In the genomic region with DNA sequence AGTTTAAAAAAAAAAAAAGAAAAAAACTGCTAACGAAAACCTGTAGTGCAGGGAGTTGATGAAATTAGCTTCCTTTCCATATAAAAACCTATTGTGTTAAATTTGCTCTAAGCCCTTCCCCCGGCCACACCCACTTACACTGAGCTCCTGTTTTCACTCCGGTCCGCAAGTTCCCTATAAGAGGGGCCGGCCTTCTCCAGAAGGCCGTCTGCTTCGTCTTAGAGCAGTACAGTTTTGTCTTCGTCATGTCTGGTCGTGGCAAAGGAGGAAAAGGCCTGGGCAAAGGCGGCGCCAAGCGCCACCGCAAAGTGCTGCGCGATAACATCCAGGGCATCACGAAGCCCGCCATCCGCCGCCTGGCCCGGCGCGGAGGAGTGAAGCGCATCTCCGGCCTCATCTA, we compare ENCODE assay signal across 8 mouse cellular contexts. TPM values are rescaled to one million over a fixed set of nuclear protein-coding genes. Genes with fewer than 3 reads are reported as not detected.
A peak's percentile ranks its signal among the peaks of the same experiment; 100 is the strongest.
DNase-seq lines count a peak whose midpoint lies in the region; ATAC-seq and TF ChIP-seq lines count a peak whose summit lies in the region.
"Not testable (repeated sequence)": the region's sequence is repeated elsewhere in the genome, so short reads cannot be mapped to it uniquely, and the experiment has no call there.

Gene Hist1h4m (plus strand): TSS at position 208 of the 400 bp plus-strand sequence.

- H3K27ac ChIP-seq in hindbrain, embryonic 11.5 days (ENCODE audit: low read depth, low read length); midbrain, embryonic 13.5 days: not testable (repeated sequence)
- H3K27ac ChIP-seq in liver, embryonic 11.5 days (ENCODE audit: low read depth, low read length) = peak within 1 kb of the TSS; percentile 74

- not testable (repeated sequence) for H3K4me3 ChIP-seq in G1E (ENCODE audit: low read depth, low read length); hindbrain, embryonic 11.5 days (ENCODE audit: low read depth, low read length); liver, embryonic 11.5 days (ENCODE audit: low read depth, low read length)
- peak within 1 kb of the TSS; percentile 23 for H3K4me3 ChIP-seq in midbrain, embryonic 13.5 days (replicated peaks)

- not testable (repeated sequence) for DNase-seq in G1E (ENCODE audit: low spot score); gastrocnemius, postnatal 10 days; hindbrain, embryonic 11.5 days (ENCODE audit: low spot score); liver, embryonic 11.5 days (ENCODE audit: low spot score)
- peak; percentile 48 for DNase-seq in layer of hippocampus, adult 11-12 months (ENCODE audit: low spot score)
- peak; percentile 54 to 58 for DNase-seq in spleen, postnatal 10 days (ENCODE audit: low spot score in 2 of 2)

- not testable (repeated sequence) for H3K9ac ChIP-seq in hindbrain, embryonic 11.5 days (ENCODE audit: low read depth, low read length); liver, embryonic 11.5 days (ENCODE audit: low read depth, low read length); midbrain, embryonic 13.5 days (replicated peaks)

- H3K9me3 ChIP-seq in G1E (replicated peaks); hindbrain, embryonic 11.5 days (ENCODE audit: control insufficient read depth, low read length); liver, embryonic 11.5 days (ENCODE audit: control insufficient read depth, low read length); midbrain, embryonic 13.5 days: not testable (repeated sequence)

- not testable (repeated sequence) for H3K4me1 ChIP-seq in G1E (ENCODE audit: insufficient read depth, low read depth, low read length); hindbrain, embryonic 11.5 days (replicated peaks; ENCODE audit: control insufficient read depth, insufficient read depth, low read length); liver, embryonic 11.5 days (replicated peaks; ENCODE audit: control insufficient read depth, insufficient read depth, low read length); midbrain, embryonic 13.5 days (replicated peaks)

- peak; percentile 29 for ATAC-seq in G1E (ENCODE audit: extremely low read depth, insufficient number of reproducible peaks, low FRiP score, poor library complexity, severe bottlenecking)
- ATAC-seq in common myeloid progenitor, adult 5-6 weeks (replicated peaks; ENCODE audit: low read depth, poor library complexity, severe bottlenecking) = peak; percentile 52
- ATAC-seq in hindbrain, embryonic 11.5 days (ENCODE audit: low FRiP score) = peak; percentile 54
- ATAC-seq in liver, embryonic 11.5 days (replicated peaks; ENCODE audit: low FRiP score) = peak; percentile 56
- peak; percentile 44 for ATAC-seq in midbrain, embryonic 13.5 days

- WGBS in hindbrain, embryonic 11.5 days = no CpG with 5 or more reads among the region's 24 CpGs
- WGBS in liver, embryonic 11.5 days = no CpG with 5 or more reads among the region's 24 CpGs
- WGBS in midbrain, embryonic 13.5 days = no CpG with 5 or more reads among the region's 24 CpGs

- not testable (repeated sequence) for H3K36me3 ChIP-seq in G1E (replicated peaks); hindbrain, embryonic 11.5 days (ENCODE audit: control insufficient read depth, insufficient read depth, low read length); liver, embryonic 11.5 days (ENCODE audit: control insufficient read depth, insufficient read depth, low read length); midbrain, embryonic 13.5 days

- not testable (repeated sequence) for TF ChIP-seq CTCF in G1E (IDR thresholded peaks at IDR 0.05; ENCODE audit: low read depth, low read length)

- peak within 1 kb of the TSS; percentile 11; the same call in 1 of the 2 replicates for H3K4me2 ChIP-seq in hindbrain, embryonic 11.5 days (replicated peaks; ENCODE audit: low read depth, low read length)
- peak within 1 kb of the TSS; percentile 38; the same call in 1 of the 2 replicates for H3K4me2 ChIP-seq in liver, embryonic 11.5 days
- H3K4me2 ChIP-seq in midbrain, embryonic 13.5 days (replicated peaks) = peak within 1 kb of the TSS; percentile 48

- not testable (repeated sequence) for H3K27me3 ChIP-seq in G1E (ENCODE audit: insufficient read depth, low read length); hindbrain, embryonic 11.5 days (ENCODE audit: control insufficient read depth, insufficient read depth, low read length); liver, embryonic 11.5 days (replicated peaks; ENCODE audit: control insufficient read depth, insufficient read depth, low read length); midbrain, embryonic 13.5 days

RNA-seq across cellular contexts. Expression of gene Hist1h4m, which starts in this region (rescaled TPM):
- 95.2 and 203 TPM in 2 replicates for total RNA-seq in G1E (2014; fragmentation: Nextera tagmentation)
- 16.8 and 94.6 TPM in 2 replicates for total RNA-seq in G1E (2017)
- polyA plus RNA-seq in G1E (2012) = 35.5 TPM in 1 of 2 replicates, not detected in the other
- total RNA-seq in common myeloid progenitor, adult 5-6 weeks (2017) = 3,201 and 5,019 TPM in 2 replicates
- 100 to 1,000 TPM; 345 to 353 TPM for total RNA-seq in gastrocnemius, postnatal 10 days (2021)
- not detected in 2 replicates for polyA plus RNA-seq in hindbrain, embryonic 11.5 days (2014; fragmentation: Nextera tagmentation; extraction: Ambion mirVana)
- not detected in 2 replicates for polyA plus RNA-seq in liver, embryonic 11.5 days (2014; fragmentation: Nextera tagmentation; extraction: Ambion mirVana)
- polyA plus RNA-seq in midbrain, embryonic 13.5 days (2015; fragmentation: Nextera tagmentation; extraction: Ambion mirVana) = not detected in 2 replicates

Comparison
In these comparisons a context has a peak if more than half of its experiments do, and no peak if none do; other contexts are left out.
1. Peak in ATAC-seq and H3K4me2 ChIP-seq in hindbrain, embryonic 11.5 days; RNA of the gene not detected or under 1 TPM.
2. Peak in ATAC-seq, H3K27ac ChIP-seq and H3K4me2 ChIP-seq in liver, embryonic 11.5 days; RNA of the gene not detected or under 1 TPM.
3. Peak in ATAC-seq, H3K4me3 ChIP-seq and H3K4me2 ChIP-seq in midbrain, embryonic 13.5 days; RNA of the gene not detected or under 1 TPM.